Mouse (Mus musculus): ENCODE measurements around the gene Gnai2.

DNA sequence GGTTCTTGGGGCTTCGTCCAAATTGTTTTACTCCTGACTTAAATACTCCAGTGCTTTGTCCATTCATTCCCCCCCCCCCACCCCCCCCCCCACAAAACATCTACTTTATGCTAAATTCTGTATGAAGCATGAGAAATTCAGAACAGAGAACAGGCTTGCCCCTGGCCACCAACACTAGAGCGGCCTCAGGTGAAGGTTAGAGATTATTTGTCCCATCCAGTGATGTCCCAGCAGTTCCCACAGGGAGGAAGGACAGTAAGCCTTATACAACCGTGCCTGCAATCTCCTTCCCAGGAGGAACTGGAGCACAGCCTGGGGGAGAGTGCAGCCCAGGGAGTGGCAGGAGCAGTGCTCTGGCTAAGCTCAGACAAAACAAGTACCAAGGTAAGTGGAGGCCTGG, 56.6 kb downstream of the Gnai2 start, which contains the start of gene Naa80:
- TF ChIP-seq EP300 (IDR thresholded peaks at IDR 0.05; ENCODE audit: low read depth) (no peak), CTCF (IDR thresholded peaks at IDR 0.05; ENCODE audit: low read depth) (no peak)
